Mouse (Mus musculus) liver, embryonic 12.5 days (tissue): ENCODE measurements around the gene Crocc. TPM values are rescaled to one million over a fixed set of nuclear protein-coding genes. Genes with fewer than 3 reads are reported as not detected.

Experiments
- ATAC-seq: fragments of 200-750 bp; cut with Nextera tagmentation; 2 replicates; pipeline ENCODE4 v1.8.0; 2017; ENCODE audit warnings: moderate number of reproducible peaks, mild to moderate bottlenecking, moderate library complexity
- H3K27ac ChIP-seq: fragments of 300-500 bp; sonication (generic); 2 replicates; pipeline ENCODE4 v1.5.1; 2016; ENCODE audit warnings: mild to moderate bottlenecking
- H3K27me3 ChIP-seq: fragments of 300-500 bp; sonication (generic); replicated peaks from 2 replicates; pipeline ENCODE4 v1.6.1; 2016; ENCODE audit warnings: mild to moderate bottlenecking, moderate library complexity
- H3K36me3 ChIP-seq: fragments of 300-500 bp; sonication (generic); 2 replicates; pipeline ENCODE4 v1.6.1; 2016; ENCODE audit warnings: mild to moderate bottlenecking, moderate library complexity
- H3K4me1 ChIP-seq: fragments of 300-500 bp; sonication (generic); 2 replicates; pipeline ENCODE4 v1.6.1; 2016
- H3K4me2 ChIP-seq: fragments of 300-500 bp; sonication (generic); 2 replicates; pipeline ENCODE4 v1.6.1; 2016; ENCODE audit warnings: mild to moderate bottlenecking, moderate library complexity
- H3K4me3 ChIP-seq: fragments of 300-500 bp; sonication (generic); 2 replicates; pipeline ENCODE4 v1.5.1; 2016; ENCODE audit warnings: mild to moderate bottlenecking, moderate library complexity
- H3K9ac ChIP-seq: fragments of 300-500 bp; sonication (generic); 2 replicates; pipeline ENCODE4 v1.6.1; 2016; ENCODE audit warnings: mild to moderate bottlenecking, moderate library complexity
- H3K9me3 ChIP-seq: fragments of 300-500 bp; sonication (generic); replicated peaks from 2 replicates; pipeline ENCODE4 v1.6.1; 2016; ENCODE audit warnings: mild to moderate bottlenecking, moderate library complexity
- WGBS: fragments of 180-500 bp; shearing (Covaris S2); methylation state at CpG from one replicate; pipeline ENCODE4 v1.1.7; 2016; ENCODE audit not compliant: insufficient replicate concordance; 5-methylcytosine and 5-hydroxymethylcytosine counted together
- polyA plus RNA-seq: library from polyadenylated mRNA; unstranded; fragments of >200 nt; fragmentation: Nextera tagmentation; extraction: Ambion mirVana; gene quantifications from 2 replicates; pipeline ENCODE4 v1.2.1, GENCODE M21; 2016

The Crocc gene
- polyA plus RNA-seq, 1 experiment from 2014 or later = 2.0 TPM

- peak; percentile 87 for ATAC-seq
- WGBS = 34% methylated on average over 10 of the region's 10 CpGs
- H3K9ac ChIP-seq = no peak overlapping the region
- H3K4me1 ChIP-seq = peaks cover 22% of the 10 kb centered on the region
- H3K27me3 ChIP-seq = 0 out of 2 replicates have a peak, but pooled peaks cover 13% of the 10 kb centered on the region
- no peaks in the 10 kb centered on the region for H3K36me3 ChIP-seq
- H3K27ac ChIP-seq = peak overlapping the region; percentile 60; the same call in 1 of the 2 replicates
- peak overlapping the region; percentile 44 for H3K4me2 ChIP-seq
- H3K4me3 ChIP-seq = no peak overlapping the region
- H3K9me3 ChIP-seq = no peaks in the 10 kb centered on the region
Measured at GRCm38 (mm10) chr4:141086862-141087261, 26.5 kb upstream of the Crocc start.

GRCm38 (mm10) chr4:141078510-141079137 is 18.3 kb upstream of the Crocc start:
- Histone ChIP-seq H3K4me2 (peak overlapping the region; percentile 90), H3K4me3 (peak overlapping the region; percentile 98; the same call in 1 of the 2 replicates)
- 69% methylated on average over 18 of the region's 18 CpGs for WGBS

GRCm38 (mm10) chr4:141077681-141078509 is 17.5 kb upstream of the Crocc start, which contains the start of gene Necap2:
Gene Necap2 (minus strand): TSS chr4:141078357.
- Histone ChIP-seq H3K4me2 (peak within 1 kb of the TSS; percentile 90), H3K9ac (peak within 1 kb of the TSS; percentile 95), H3K4me3 (peak within 1 kb of the TSS; percentile 98), H3K27ac (peak within 1 kb of the TSS; percentile 95), H3K9me3 (no peaks in the 10 kb centered on the region), H3K4me1 (peaks cover 52% of the 10 kb centered on the region), H3K27me3 (no peaks in the 10 kb centered on the region), H3K36me3 (peaks cover 36% of the 10 kb centered on the region)
- ATAC-seq = peak; percentile 79
- under 1% methylated on average over 67 of the region's 67 CpGs for WGBS

More at GRCm38 (mm10) chr4:141078510-141079137, 18.3 kb upstream of the Crocc start:
- 0 out of 2 replicates have a peak overlapping the region, but pooled peaks have one; percentile 16 for H3K27ac ChIP-seq
- peaks cover 45% of the 10 kb centered on the region for H3K4me1 ChIP-seq
- no peak overlapping the region for H3K9ac ChIP-seq
- H3K9me3 ChIP-seq = no peaks in the 10 kb centered on the region
- ATAC-seq = no peak
- peaks cover 29% of the 10 kb centered on the region for H3K36me3 ChIP-seq
- no peaks in the 10 kb centered on the region for H3K27me3 ChIP-seq

DNA sequence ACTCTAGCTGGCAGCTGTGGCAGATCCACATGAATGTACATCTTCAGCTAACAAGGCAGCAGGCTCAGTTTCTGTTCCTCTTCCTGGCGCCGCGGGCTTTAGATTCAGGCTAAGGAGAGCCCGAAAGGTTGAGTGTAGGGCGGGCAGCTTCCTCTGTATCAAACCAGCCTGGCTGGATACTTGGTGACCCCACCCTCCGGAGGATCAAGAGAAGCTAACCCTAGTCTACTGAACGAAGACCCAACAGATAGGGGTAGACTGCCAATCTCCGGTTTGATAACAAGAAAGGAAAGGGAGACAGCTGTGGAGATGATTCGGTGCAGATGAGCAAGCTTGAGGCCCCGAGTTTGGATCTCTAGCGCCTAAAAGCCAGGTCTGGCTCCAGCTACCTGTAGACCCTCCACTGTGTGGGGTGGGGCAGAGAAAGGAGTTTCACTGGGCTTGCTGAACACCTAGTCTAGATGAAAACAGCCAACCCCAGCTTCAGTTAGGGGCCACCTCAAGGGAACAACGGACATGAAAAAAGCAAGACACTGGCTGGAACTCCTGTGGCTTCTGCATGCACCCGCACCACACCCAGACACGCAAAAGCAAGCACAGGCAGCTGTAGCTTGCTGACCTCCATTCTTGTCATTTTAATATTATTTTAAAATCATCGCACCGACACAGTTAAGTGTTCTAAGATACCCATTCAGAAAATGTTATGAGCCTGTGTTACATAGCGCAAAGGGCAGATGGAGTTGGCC is 16.6 kb upstream of the Crocc start:
- WGBS = 20% methylated on average over 17 of the region's 17 CpGs

GRCm38 (mm10) chr4:141074109-141074508 is 13.8 kb upstream of the Crocc start:
- H3K27me3 ChIP-seq = no peaks in the 10 kb centered on the region
- H3K27ac ChIP-seq = peak overlapping the region; percentile 95
- WGBS = 45% methylated on average over 4 of the region's 4 CpGs
- peak overlapping the region; percentile 38 for H3K4me3 ChIP-seq
- peak; percentile 69 for ATAC-seq
- peaks cover 74% of the 10 kb centered on the region for H3K36me3 ChIP-seq
- H3K9me3 ChIP-seq = no peaks in the 10 kb centered on the region
- peak overlapping the region; percentile 95 for H3K9ac ChIP-seq
- H3K4me1 ChIP-seq = peaks cover 76% of the 10 kb centered on the region
- H3K4me2 ChIP-seq = peak overlapping the region; percentile 90

More for the DNA sequence above, 16.6 kb upstream of the Crocc start:
- ATAC-seq = peak; percentile 83
- peak overlapping the region; percentile 95 for H3K27ac ChIP-seq
- no peaks in the 10 kb centered on the region for H3K27me3 ChIP-seq
- peak overlapping the region; percentile 98 for H3K4me3 ChIP-seq
- H3K36me3 ChIP-seq = peaks cover 46% of the 10 kb centered on the region
- H3K4me2 ChIP-seq = peak overlapping the region; percentile 90
- no peaks in the 10 kb centered on the region for H3K9me3 ChIP-seq
- peak overlapping the region; percentile 95 for H3K9ac ChIP-seq
- H3K4me1 ChIP-seq = peaks cover 62% of the 10 kb centered on the region

DNA sequence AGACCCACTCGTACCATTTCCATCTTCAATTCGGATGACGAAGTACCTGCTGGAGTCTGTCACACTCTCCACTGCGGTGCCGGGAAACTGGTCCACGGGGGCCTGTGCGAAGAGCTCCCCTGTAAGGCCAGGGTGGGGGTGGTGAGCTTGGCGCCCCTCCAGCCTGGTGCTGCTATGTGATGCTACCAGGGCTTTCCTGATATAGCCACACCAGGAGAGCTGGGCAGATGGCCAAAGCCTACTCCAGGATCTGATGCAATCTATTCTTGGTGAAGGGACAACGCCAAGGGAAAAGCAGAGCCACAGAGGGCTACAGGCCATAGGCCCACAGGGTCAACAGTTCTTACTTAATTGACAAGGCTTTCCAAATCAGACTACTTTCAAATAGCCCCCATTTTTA is 13.3 kb upstream of the Crocc start:
- Histone ChIP-seq H3K27me3 (no peaks in the 10 kb centered on the region), H3K9ac (peak overlapping the region; percentile 95), H3K9me3 (no peaks in the 10 kb centered on the region), H3K4me3 (peak overlapping the region; percentile 38), H3K27ac (peak overlapping the region; percentile 95), H3K4me2 (peak overlapping the region; percentile 90), H3K4me1 (peaks cover 79% of the 10 kb centered on the region), H3K36me3 (peaks cover 78% of the 10 kb centered on the region)
- 78% methylated on average over 9 of the region's 9 CpGs for WGBS
- no peak for ATAC-seq

DNA sequence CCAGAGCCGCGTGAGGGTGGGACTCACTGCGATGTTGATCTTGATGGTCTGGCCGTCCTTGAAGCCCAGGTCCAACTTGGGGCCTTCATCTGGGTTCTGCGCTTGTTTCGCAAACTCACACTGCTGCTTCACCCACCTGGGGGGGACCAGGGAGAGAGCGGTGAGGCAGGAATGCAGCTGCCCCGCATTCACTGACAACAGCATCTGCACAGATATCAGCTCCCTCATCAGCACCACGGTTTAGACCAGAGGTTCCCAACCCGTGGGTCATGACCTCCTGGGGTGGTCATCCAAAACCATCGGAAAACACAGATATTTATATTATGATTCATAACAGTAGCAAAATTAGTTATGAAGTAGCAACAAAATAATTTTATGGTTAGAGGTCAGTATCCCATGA is 12.2 kb upstream of the Crocc start:
- WGBS = 83% methylated on average over 11 of the region's 11 CpGs
- Histone ChIP-seq H3K4me3 (no peak overlapping the region), H3K4me2 (no peak overlapping the region), H3K27me3 (no peaks in the 10 kb centered on the region), H3K4me1 (peaks cover 86% of the 10 kb centered on the region), H3K9ac (no peak overlapping the region), H3K27ac (peak overlapping the region; percentile 10; the same call in 1 of the 2 replicates), H3K9me3 (no peaks in the 10 kb centered on the region), H3K36me3 (peaks cover 90% of the 10 kb centered on the region)
- ATAC-seq = no peak

DNA sequence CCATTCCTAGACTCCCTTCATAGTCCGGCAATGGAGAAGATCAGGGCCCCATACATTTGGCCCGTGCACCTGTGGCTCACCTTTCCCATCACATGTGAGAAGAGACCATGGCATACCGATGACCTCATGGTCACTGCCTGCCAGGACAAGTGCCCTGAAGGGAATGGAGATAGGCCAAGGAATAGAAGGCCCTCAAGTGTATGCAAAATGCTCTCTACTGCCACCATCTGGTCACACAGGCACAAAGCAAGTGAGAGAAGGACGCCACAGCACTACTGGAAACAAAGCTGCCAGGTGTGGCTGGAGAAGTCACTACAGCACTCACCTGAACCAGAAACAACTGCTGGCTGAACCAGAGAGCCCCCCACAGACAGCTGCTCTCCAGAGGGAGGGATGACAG is 9.4 kb upstream of the Crocc start:
- Histone ChIP-seq H3K4me3 (no peak overlapping the region), H3K27ac (peak overlapping the region; percentile 82), H3K4me2 (peak overlapping the region; percentile 51), H3K36me3 (peaks cover 99% of the 10 kb centered on the region), H3K9me3 (no peaks in the 10 kb centered on the region), H3K4me1 (peaks cover 66% of the 10 kb centered on the region), H3K9ac (peak overlapping the region; percentile 20; the same call in 1 of the 2 replicates), H3K27me3 (no peaks in the 10 kb centered on the region)
- ATAC-seq = no peak
- WGBS = 49% methylated on average over 4 of the region's 4 CpGs

GRCm38 (mm10) chr4:141068655-141069054 is 8.3 kb upstream of the Crocc start:
- 22% methylated on average over 8 of the region's 8 CpGs for WGBS
- H3K36me3 ChIP-seq = peaks cover 92% of the 10 kb centered on the region
- H3K4me1 ChIP-seq = peaks cover 55% of the 10 kb centered on the region
- peak; percentile 86 for ATAC-seq
- peak overlapping the region; percentile 47 for H3K9ac ChIP-seq
- no peaks in the 10 kb centered on the region for H3K27me3 ChIP-seq
- H3K4me3 ChIP-seq = peak overlapping the region; percentile 5; the same call in 1 of the 2 replicates
- H3K9me3 ChIP-seq = no peaks in the 10 kb centered on the region
- peak overlapping the region; percentile 82 for H3K27ac ChIP-seq
- H3K4me2 ChIP-seq = peak overlapping the region; percentile 51

GRCm38 (mm10) chr4:141067516-141068046 is 7.2 kb upstream of the Crocc start:
- no peak for ATAC-seq
- H3K27me3 ChIP-seq = no peaks in the 10 kb centered on the region
- H3K9me3 ChIP-seq = no peaks in the 10 kb centered on the region
- peak overlapping the region; percentile 82 for H3K27ac ChIP-seq
- peaks cover 45% of the 10 kb centered on the region for H3K4me1 ChIP-seq
- no peak overlapping the region for H3K4me2 ChIP-seq
- peaks cover 81% of the 10 kb centered on the region for H3K36me3 ChIP-seq
- no peak overlapping the region for H3K4me3 ChIP-seq
- 87% methylated on average over 9 of the region's 9 CpGs for WGBS
- H3K9ac ChIP-seq = no peak overlapping the region
